Mouse (Mus musculus) hindbrain, postnatal 0 days (tissue): Measurements from ENCODE around the gene G530012D18Rik. TPM values are rescaled to one million over a fixed set of nuclear protein-coding genes. Genes with fewer than 3 reads are reported as not detected.
"Not testable (repeated sequence)": the region's sequence is repeated elsewhere in the genome, so short reads cannot be mapped to it uniquely, and the experiment has no call there.

Source experiments
- ATAC-seq: fragments of 200-750 bp; cut with Nextera tagmentation; 2 replicates; pipeline ENCODE4 v1.8.0; 2017; ENCODE audit warnings: mild to moderate bottlenecking, moderate TSS enrichment, moderate library complexity
- DNase-seq: peaks from one replicate; pipeline ENCODE4 v3.0.0-alpha.2; 2015; ENCODE audit warnings: low spot score
- H3K27ac ChIP-seq: fragments of 300-500 bp; sonication (generic); 2 replicates; pipeline ENCODE4 v1.5.1; 2014; ENCODE audit warnings: mild to moderate bottlenecking
- H3K27me3 ChIP-seq: fragments of 300-500 bp; sonication (generic); 2 replicates; pipeline ENCODE4 v1.6.1; 2014; ENCODE audit warnings: low read length, mixed read lengths; ENCODE audit not compliant: insufficient read depth
- H3K36me3 ChIP-seq: fragments of 300-500 bp; sonication (generic); 2 replicates; pipeline ENCODE4 v1.6.1; 2014; ENCODE audit warnings: low read length, mixed read lengths; ENCODE audit not compliant: insufficient read depth
- H3K4me1 ChIP-seq: fragments of 300-500 bp; sonication (generic); 2 replicates; pipeline ENCODE4 v1.6.1; 2014; ENCODE audit warnings: antibody characterized with exemption, low read length, mixed read lengths; ENCODE audit not compliant: insufficient read depth
- H3K4me2 ChIP-seq: fragments of 300-500 bp; sonication (generic); 2 replicates; pipeline ENCODE4 v1.6.1; 2014; ENCODE audit warnings: low read depth, mild to moderate bottlenecking, low read length, moderate library complexity, mixed read lengths
- H3K4me3 ChIP-seq: fragments of 300-500 bp; sonication (generic); 2 replicates; pipeline ENCODE4 v1.5.1; 2014; ENCODE audit warnings: low read length
- H3K9ac ChIP-seq: fragments of 300-500 bp; sonication (generic); replicated peaks from 2 replicates; pipeline ENCODE4 v1.6.1; 2014; ENCODE audit warnings: mild to moderate bottlenecking, low read length, moderate library complexity, mixed read lengths
- H3K9me3 ChIP-seq: fragments of 300-500 bp; sonication (generic); 2 replicates; pipeline ENCODE4 v1.6.1; 2016; ENCODE audit warnings: low read length, mixed read lengths
- WGBS: fragments of 180-500 bp; shearing (Covaris S2); extraction: QIAGEN DNeasy Blood & Tissue Kit; methylation state at CpG from one replicate; pipeline ENCODE4 v1.1.7; 2014; 5-methylcytosine and 5-hydroxymethylcytosine counted together
- polyA plus RNA-seq: library from polyadenylated mRNA; unstranded; fragments of >200 nt; fragmentation: Nextera tagmentation; extraction: Ambion mirVana; gene quantifications from 2 replicates; pipeline ENCODE4 v1.2.1, GENCODE M21; 2015
- total RNA-seq: library from RNA; depleted of rRNA; stranded (reverse); fragments of >200 nt; gene quantifications from 2 replicates; pipeline ENCODE4 v1.2.3, GENCODE M21; 2014; rRNA removed

The G530012D18Rik gene
- not detected in 2 replicates for total RNA-seq
- polyA plus RNA-seq, result not detected in 2 replicates

GRCm38 (mm10) chr1:85575376-85575775 is at the start of gene G530012D18Rik:
Gene G530012D18Rik, plus strand, starts transcription at chr1:85575676.
- H3K36me3 ChIP-seq, H3K9me3 ChIP-seq, H3K4me3 ChIP-seq, H3K27me3 ChIP-seq, H3K4me2 ChIP-seq, DNase-seq, ATAC-seq, H3K27ac ChIP-seq, H3K9ac ChIP-seq, H3K4me1 ChIP-seq: not testable (repeated sequence)
- WGBS, result 67% methylated on average over 2 of the region's 3 CpGs

- H3K9ac ChIP-seq, result not testable (repeated sequence)
Measured at GRCm38 (mm10) chr1:85526401-85526800, 49.1 kb upstream of the G530012D18Rik start.

GRCm38 (mm10) chr1:85528451-85529110 is 46.9 kb upstream of the G530012D18Rik start:
- not testable (repeated sequence) for H3K27me3 ChIP-seq, H3K9me3 ChIP-seq, H3K9ac ChIP-seq, H3K4me2 ChIP-seq, H3K4me1 ChIP-seq, ATAC-seq, H3K27ac ChIP-seq, H3K36me3 ChIP-seq, H3K4me3 ChIP-seq
- peak; percentile 1 for DNase-seq
- WGBS, result 69% methylated on average over 13 of the region's 15 CpGs

More at GRCm38 (mm10) chr1:85526401-85526800, 49.1 kb upstream of the G530012D18Rik start:
- DNase-seq, ATAC-seq, H3K4me3 ChIP-seq, H3K4me1 ChIP-seq, H3K4me2 ChIP-seq, H3K27me3 ChIP-seq, H3K27ac ChIP-seq, H3K36me3 ChIP-seq, H3K9me3 ChIP-seq: not testable (repeated sequence)
- WGBS, result 74% methylated on average over 3 of the region's 3 CpGs

GRCm38 (mm10) chr1:85543818-85544217 is 31.7 kb upstream of the G530012D18Rik start:
- DNase-seq, H3K27me3 ChIP-seq, H3K4me3 ChIP-seq, H3K36me3 ChIP-seq, ATAC-seq, H3K4me1 ChIP-seq, H3K9ac ChIP-seq, H3K9me3 ChIP-seq, H3K4me2 ChIP-seq, H3K27ac ChIP-seq: not testable (repeated sequence)
- 89% methylated on average over 3 of the region's 4 CpGs for WGBS

- not testable (repeated sequence) for H3K36me3 ChIP-seq, H3K27ac ChIP-seq, H3K9ac ChIP-seq, DNase-seq, H3K4me1 ChIP-seq, H3K4me3 ChIP-seq, H3K27me3 ChIP-seq, H3K9me3 ChIP-seq, ATAC-seq, H3K4me2 ChIP-seq
Measured at GRCm38 (mm10) chr1:85546442-85546841, 29.0 kb upstream of the G530012D18Rik start.

GRCm38 (mm10) chr1:85555261-85555660 is 20.2 kb upstream of the G530012D18Rik start:
- H3K9me3 ChIP-seq, ATAC-seq, DNase-seq, H3K4me3 ChIP-seq, H3K36me3 ChIP-seq, H3K4me1 ChIP-seq, H3K27ac ChIP-seq, H3K4me2 ChIP-seq, H3K9ac ChIP-seq, H3K27me3 ChIP-seq: not testable (repeated sequence)
- 85% methylated on average over 4 of the region's 4 CpGs for WGBS

- not testable (repeated sequence) for DNase-seq, H3K9ac ChIP-seq, H3K4me2 ChIP-seq, H3K4me3 ChIP-seq, H3K36me3 ChIP-seq, H3K27me3 ChIP-seq, H3K27ac ChIP-seq, H3K4me1 ChIP-seq, ATAC-seq, H3K9me3 ChIP-seq
- WGBS, result 66% methylated on average over 4 of the region's 4 CpGs
Measured at GRCm38 (mm10) chr1:85573554-85573953, 1.9 kb upstream of the G530012D18Rik start.

- H3K4me3 ChIP-seq, H3K27me3 ChIP-seq, DNase-seq, H3K9ac ChIP-seq, H3K4me1 ChIP-seq, H3K27ac ChIP-seq, H3K9me3 ChIP-seq, H3K36me3 ChIP-seq, H3K4me2 ChIP-seq, ATAC-seq: not testable (repeated sequence)
- WGBS, result 55% methylated on average over 2 of the region's 3 CpGs
Measured at GRCm38 (mm10) chr1:85578372-85579010, 3.0 kb downstream of the G530012D18Rik start.

GRCm38 (mm10) chr1:85579199-85580147 is 4.0 kb downstream of the G530012D18Rik start:
- 67% methylated on average over 6 of the region's 7 CpGs for WGBS
- H3K27ac ChIP-seq, DNase-seq, H3K4me2 ChIP-seq, H3K9ac ChIP-seq, ATAC-seq, H3K4me1 ChIP-seq, H3K4me3 ChIP-seq, H3K27me3 ChIP-seq, H3K9me3 ChIP-seq, H3K36me3 ChIP-seq: not testable (repeated sequence)
